Comparison of ENCODE assay signal across 21 mouse cellular contexts in the genomic region with DNA sequence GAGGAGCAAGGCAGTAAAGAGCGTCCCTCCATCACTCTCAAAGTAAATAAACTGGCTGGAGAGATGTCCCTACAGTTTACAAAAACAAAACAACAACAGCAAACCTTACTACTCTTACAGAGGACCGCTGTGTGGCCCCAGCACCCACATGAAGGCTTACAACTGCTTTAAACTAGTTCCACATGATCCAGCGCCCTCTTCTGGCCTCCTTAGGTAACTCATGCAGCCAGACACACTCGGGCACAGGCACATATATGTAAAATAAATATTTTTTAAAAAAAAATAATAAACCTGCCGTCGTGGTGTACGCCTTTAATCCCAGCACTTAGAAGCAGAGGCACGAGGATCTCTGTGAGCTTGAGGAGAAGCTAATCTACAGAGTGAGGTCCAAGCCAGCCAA. TPM values are rescaled to one million over a fixed set of nuclear protein-coding genes. Genes with fewer than 3 reads are reported as not detected.
DNase-seq lines count a peak whose midpoint lies in the region; ATAC-seq and TF ChIP-seq lines count a peak whose summit lies in the region.
"Had no signal": no experiment of that assay in that cellular context is flagged by ENCODE, and none has a peak within 500 bp of the region (broad histone marks: within the 10 kb centered on the region; RNA-seq: fewer than 3 reads in every experiment).

No protein-coding gene starts in this region.

- H3K4me3 ChIP-seq in intestine, postnatal 0 days (ENCODE audit: low read depth, low read length): no peak overlapping the region
- H3K4me3 ChIP-seq in intestine, embryonic 15.5 days (replicated peaks): no peak overlapping the region
- no peak overlapping the region for H3K4me3 ChIP-seq in lung, embryonic 14.5 days (ENCODE audit: low read depth, low read length)
- no peak overlapping the region for H3K4me3 ChIP-seq in stomach, postnatal 0 days (ENCODE audit: low read depth, low read length)
- H3K4me3 ChIP-seq in midbrain, postnatal 0 days (ENCODE audit: low read depth, low read length): no peak overlapping the region
- H3K4me3 ChIP-seq: embryonic facial prominence, embryonic 15.5 days; hindbrain, embryonic 15.5 days; kidney, embryonic 15.5 days; myocyte had no signal

- WGBS in intestine, postnatal 0 days: 77% methylated on average over 8 of the region's 8 CpGs
- WGBS in intestine, embryonic 15.5 days: 76% methylated on average over 8 of the region's 8 CpGs
- 74% methylated on average over 8 of the region's 8 CpGs for WGBS in lung, embryonic 14.5 days
- 73% methylated on average over 8 of the region's 8 CpGs for WGBS in stomach, postnatal 0 days
- 80% methylated on average over 8 of the region's 8 CpGs for WGBS in midbrain, postnatal 0 days

- no peaks in the 10 kb centered on the region for H3K27me3 ChIP-seq in intestine, postnatal 0 days (replicated peaks; ENCODE audit: control insufficient read depth, insufficient read depth, low read length)
- no peaks in the 10 kb centered on the region for H3K27me3 ChIP-seq in intestine, embryonic 15.5 days (replicated peaks)
- H3K27me3 ChIP-seq in lung, embryonic 14.5 days (ENCODE audit: insufficient read depth, low read length): no peaks in the 10 kb centered on the region
- H3K27me3 ChIP-seq in stomach, postnatal 0 days (ENCODE audit: control insufficient read depth, insufficient read depth, low read length): no peaks in the 10 kb centered on the region
- H3K27me3 ChIP-seq in midbrain, postnatal 0 days (ENCODE audit: insufficient read depth, low read length): no peaks in the 10 kb centered on the region
- H3K27me3 ChIP-seq: embryonic facial prominence, embryonic 15.5 days; hindbrain, embryonic 15.5 days; kidney, embryonic 15.5 days had no signal

- no peaks in the 10 kb centered on the region for H3K36me3 ChIP-seq in intestine, postnatal 0 days (ENCODE audit: control insufficient read depth, insufficient read depth)
- no peaks in the 10 kb centered on the region for H3K36me3 ChIP-seq in intestine, embryonic 15.5 days
- H3K36me3 ChIP-seq in lung, embryonic 14.5 days (ENCODE audit: insufficient read depth): no peaks in the 10 kb centered on the region
- H3K36me3 ChIP-seq in stomach, postnatal 0 days (ENCODE audit: control insufficient read depth, insufficient read depth, low read length): no peaks in the 10 kb centered on the region
- no peaks in the 10 kb centered on the region for H3K36me3 ChIP-seq in midbrain, postnatal 0 days (ENCODE audit: insufficient read depth, low read length)
- H3K36me3 ChIP-seq: embryonic facial prominence, embryonic 15.5 days; hindbrain, embryonic 15.5 days; kidney, embryonic 15.5 days had no signal

- TF ChIP-seq CTCF in intestine, postnatal 0 days (IDR thresholded peaks at IDR 0.05; ENCODE audit: low read depth): peak; percentile 37
- 0 out of 2 replicates have a peak, but pooled peaks have one; percentile 15 for TF ChIP-seq CTCF in lung, embryonic 14.5 days (IDR thresholded peaks at IDR 0.05; ENCODE audit: low read depth)
- peak; percentile 43 for TF ChIP-seq CTCF in stomach, postnatal 0 days (IDR thresholded peaks at IDR 0.05; ENCODE audit: low read depth)
- no peak for TF ChIP-seq CTCF in midbrain, postnatal 0 days (IDR thresholded peaks at IDR 0.05)

- no peak overlapping the region for H3K27ac ChIP-seq in intestine, postnatal 0 days (ENCODE audit: low read depth, low read length)
- H3K27ac ChIP-seq in intestine, embryonic 15.5 days: no peak overlapping the region
- H3K27ac ChIP-seq in lung, embryonic 14.5 days (ENCODE audit: low read depth): no peak overlapping the region
- no peak overlapping the region for H3K27ac ChIP-seq in stomach, postnatal 0 days (replicated peaks)
- H3K27ac ChIP-seq in midbrain, postnatal 0 days (ENCODE audit: low read depth, low read length): no peak overlapping the region
- H3K27ac ChIP-seq: embryonic facial prominence, embryonic 15.5 days; hindbrain, embryonic 15.5 days; kidney, embryonic 15.5 days had no signal

- DNase-seq in lung, embryonic 14.5 days: no peak
- DNase-seq in lung, adult 18-20 months: no peak
- peak; percentile 41 for DNase-seq in NIH3T3 (ENCODE audit: low read depth)
- DNase-seq in stomach, postnatal 0 days (ENCODE audit: low spot score): no peak
- no peak for DNase-seq in midbrain, postnatal 0 days (ENCODE audit: low spot score)
- DNase-seq: adrenal gland, adult 2 months; cerebellum, adult 9-11 months; heart, postnatal 10 days; lung, postnatal 4 days; right cerebral cortex, adult 18-20 months had no signal

- no peak for TF ChIP-seq EP300 in stomach, postnatal 0 days (optimal IDR thresholded peaks at IDR 0.05)

- H3K4me1 ChIP-seq in intestine, postnatal 0 days (replicated peaks; ENCODE audit: control insufficient read depth, insufficient read depth, low read length): no peaks in the 10 kb centered on the region
- H3K4me1 ChIP-seq in intestine, embryonic 15.5 days (replicated peaks): peaks cover 16% of the 10 kb centered on the region
- peaks cover 6% of the 10 kb centered on the region; the same call in 1 of the 2 replicates for H3K4me1 ChIP-seq in lung, embryonic 14.5 days (ENCODE audit: insufficient read depth)
- no peaks in the 10 kb centered on the region; the same call in 1 of the 2 replicates for H3K4me1 ChIP-seq in stomach, postnatal 0 days (replicated peaks; ENCODE audit: control insufficient read depth, insufficient read depth)
- H3K4me1 ChIP-seq in midbrain, postnatal 0 days (ENCODE audit: insufficient read depth, low read length): peaks cover 5% of the 10 kb centered on the region; the same call in 1 of the 2 replicates

- no peak overlapping the region for H3K9ac ChIP-seq in intestine, postnatal 0 days (ENCODE audit: low read depth, low read length)
- H3K9ac ChIP-seq in intestine, embryonic 15.5 days: no peak overlapping the region
- H3K9ac ChIP-seq in lung, embryonic 14.5 days: no peak overlapping the region
- H3K9ac ChIP-seq in stomach, postnatal 0 days (ENCODE audit: low read length): no peak overlapping the region
- H3K9ac ChIP-seq in midbrain, postnatal 0 days (replicated peaks; ENCODE audit: low read length, poor library complexity, severe bottlenecking): no peak overlapping the region
- H3K9ac ChIP-seq: embryonic facial prominence, embryonic 15.5 days; hindbrain, embryonic 15.5 days; kidney, embryonic 15.5 days had no signal

- H3K9me3 ChIP-seq in intestine, postnatal 0 days (ENCODE audit: control insufficient read depth): no peaks in the 10 kb centered on the region
- H3K9me3 ChIP-seq in intestine, embryonic 15.5 days: no peaks in the 10 kb centered on the region
- H3K9me3 ChIP-seq in lung, embryonic 14.5 days (ENCODE audit: low read depth, low read length): no peaks in the 10 kb centered on the region
- no peaks in the 10 kb centered on the region for H3K9me3 ChIP-seq in stomach, postnatal 0 days (ENCODE audit: control insufficient read depth, low read length)
- H3K9me3 ChIP-seq in midbrain, postnatal 0 days (ENCODE audit: low read length): no peaks in the 10 kb centered on the region
- H3K9me3 ChIP-seq: embryonic facial prominence, embryonic 15.5 days; hindbrain, embryonic 15.5 days; kidney, embryonic 15.5 days had no signal

- ATAC-seq in intestine, postnatal 0 days: no peak
- no peak for ATAC-seq in intestine, embryonic 15.5 days
- ATAC-seq in lung, embryonic 14.5 days (ENCODE audit: insufficient read depth): no peak
- ATAC-seq in stomach, postnatal 0 days (ENCODE audit: low FRiP score, low TSS enrichment): no peak
- ATAC-seq in midbrain, postnatal 0 days (ENCODE audit: low FRiP score): no peak

- no peak overlapping the region for H3K4me2 ChIP-seq in intestine, postnatal 0 days (replicated peaks; ENCODE audit: low read depth)
- H3K4me2 ChIP-seq in intestine, embryonic 15.5 days (replicated peaks): no peak overlapping the region
- no peak overlapping the region for H3K4me2 ChIP-seq in lung, embryonic 14.5 days
- no peak overlapping the region for H3K4me2 ChIP-seq in stomach, postnatal 0 days (replicated peaks; ENCODE audit: low read depth)
- no peak overlapping the region for H3K4me2 ChIP-seq in midbrain, postnatal 0 days (ENCODE audit: low read depth, low read length, poor library complexity, severe bottlenecking)
- H3K4me2 ChIP-seq: embryonic facial prominence, embryonic 15.5 days; hindbrain, embryonic 15.5 days; kidney, embryonic 15.5 days; midbrain, embryonic 11.5 days had no signal

RNA-seq across cellular contexts. Expression of a gene that starts 32.4 kb away (rescaled TPM):
- polyA plus RNA-seq in intestine, postnatal 0 days (2015; fragmentation: Nextera tagmentation; extraction: Ambion mirVana): not detected in 2 replicates
- polyA plus RNA-seq in intestine, embryonic 15.5 days (2015; fragmentation: Nextera tagmentation; extraction: Ambion mirVana): 0.57 and 2.3 TPM in 2 replicates
- 0.58 and 1.2 TPM in 2 replicates for polyA plus RNA-seq in lung, embryonic 14.5 days (2014; fragmentation: Nextera tagmentation; extraction: Ambion mirVana)
- polyA plus RNA-seq in stomach, postnatal 0 days (2015; fragmentation: Nextera tagmentation; extraction: Ambion mirVana): 0.99 TPM in 1 of 2 replicates, not detected in the other
- not detected in 2 replicates for total RNA-seq in midbrain, postnatal 0 days (2014; rRNA removed)
- 2.1 and 3.1 TPM in 2 replicates for polyA plus RNA-seq in midbrain, postnatal 0 days (2015; fragmentation: Nextera tagmentation; extraction: Ambion mirVana)
- polyA plus RNA-seq: adrenal gland, adult 2 months; forebrain, embryonic 11.5 days; kidney, embryonic 15.5 days; limb, embryonic 14.5 days; spleen, adult 2 months; urinary bladder, adult 2 months had no signal
